Mouse (Mus musculus) spleen, postnatal 10 days (tissue): Measurements from ENCODE around the gene Amigo1.
A peak's percentile ranks its signal among the peaks of the same experiment; 100 is the strongest.

Experiments
- DNase-seq, 2 experiments: peaks; one replicate each; pipeline ENCODE4 v3.0.0; 2021 to 2022; ENCODE audit warnings: low spot score in 2 of 2

The Amigo1 gene

GRCm38 (mm10) chr3:108186098-108187047 lies at the start of gene Amigo1:
Gene Amigo1 (plus strand): TSS chr3:108186335.
- DNase-seq: peak; percentile 30 to 55

- no peak for DNase-seq
Observed at GRCm38 (mm10) chr3:108139113-108139512, 47.0 kb upstream of the Amigo1 start.

GRCm38 (mm10) chr3:108140786-108141185 lies 45.3 kb upstream of the Amigo1 start:
- DNase-seq: no peak

GRCm38 (mm10) chr3:108145534-108146445 lies 40.3 kb upstream of the Amigo1 start, which contains the start of gene Gnai3:
Gene Gnai3 (minus strand): TSS chr3:108146146.
- DNase-seq: peak; percentile 82 to 93

- DNase-seq: no peak
Observed at GRCm38 (mm10) chr3:108146671-108147070, 39.5 kb upstream of the Amigo1 start.

GRCm38 (mm10) chr3:108147386-108148235 lies 38.5 kb upstream of the Amigo1 start:
- peak; percentile 80 to 91 for DNase-seq

GRCm38 (mm10) chr3:108152290-108152689 lies 33.8 kb upstream of the Amigo1 start:
- DNase-seq: no peak

- DNase-seq: no peak
Observed at GRCm38 (mm10) chr3:108154656-108155055, 31.5 kb upstream of the Amigo1 start, which contains the start of gene Gpr61. Gene Gpr61 (minus strand): TSS chr3:108154882.

- DNase-seq: no peak
Observed at GRCm38 (mm10) chr3:108158383-108159037, 27.6 kb upstream of the Amigo1 start.

- no peak for DNase-seq
Observed at GRCm38 (mm10) chr3:108164091-108164490, 22.0 kb upstream of the Amigo1 start.

- DNase-seq: peak; percentile 70 to 79
Observed at GRCm38 (mm10) chr3:108164807-108165206, 21.3 kb upstream of the Amigo1 start.

- DNase-seq: no peak
Observed at GRCm38 (mm10) chr3:108165532-108166315, 20.4 kb upstream of the Amigo1 start.

- peak in 1 of 2 experiments; percentile 52 for DNase-seq
Observed at GRCm38 (mm10) chr3:108166486-108167211, 19.5 kb upstream of the Amigo1 start.

GRCm38 (mm10) chr3:108167499-108167898 lies 18.6 kb upstream of the Amigo1 start:
- no peak for DNase-seq

GRCm38 (mm10) chr3:108169199-108169598 lies 16.9 kb upstream of the Amigo1 start:
- no peak for DNase-seq

GRCm38 (mm10) chr3:108174672-108175531 lies 11.2 kb upstream of the Amigo1 start:
- DNase-seq: no peak

- DNase-seq: no peak
Observed at GRCm38 (mm10) chr3:108178756-108179715, 7.1 kb upstream of the Amigo1 start.
